In the genomic region with DNA sequence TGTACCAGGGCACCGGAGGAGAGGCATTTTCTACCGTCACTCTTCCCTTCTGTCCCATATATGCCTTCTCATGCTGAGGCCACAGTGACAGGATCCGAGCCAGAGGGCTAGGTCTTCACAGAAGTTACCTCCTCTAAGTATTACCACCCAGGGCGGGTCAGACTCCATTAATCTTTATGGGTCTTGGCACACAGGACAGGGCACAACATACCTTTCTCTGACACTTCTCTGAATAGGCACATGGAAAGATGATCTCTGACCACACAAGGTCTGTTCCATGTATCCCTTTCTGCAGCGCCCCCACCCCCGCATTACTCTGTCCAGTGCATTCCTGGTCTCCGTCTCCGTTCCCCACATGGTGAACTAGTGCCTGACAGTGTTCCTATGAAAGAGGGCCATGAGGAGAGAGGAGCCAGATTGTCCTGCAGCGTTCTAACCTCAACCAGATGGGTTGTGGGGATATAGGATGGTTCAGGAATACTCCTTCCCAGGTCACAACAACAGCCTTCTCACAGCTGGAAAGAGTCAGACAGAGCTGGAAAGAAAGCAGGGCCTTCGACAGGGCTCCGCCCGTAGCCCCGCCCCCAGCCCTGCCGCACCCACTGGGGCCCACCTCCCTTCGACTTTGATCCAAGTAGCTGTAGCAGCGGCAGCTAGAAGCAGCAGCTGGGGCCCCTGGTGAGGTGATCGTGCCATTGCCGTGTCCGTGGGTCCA, we compare ENCODE assay signal across 8 mouse cellular contexts. TPM values are rescaled to one million over a fixed set of nuclear protein-coding genes. Genes with fewer than 3 reads are reported as not detected.
DNase-seq lines count a peak whose midpoint lies in the region; ATAC-seq and TF ChIP-seq lines count a peak whose summit lies in the region.

A gene (plus strand): TSS at position 622 of the 715 bp plus-strand sequence.

- ATAC-seq in hindbrain, embryonic 14.5 days (ENCODE audit: low FRiP score), result no peak

- no peaks in the 10 kb centered on the region for H3K9me3 ChIP-seq in hindbrain, embryonic 14.5 days (ENCODE audit: control insufficient read depth, low read length)

- peaks cover 3% of the 10 kb centered on the region; the same call in 1 of the 2 replicates for H3K4me1 ChIP-seq in hindbrain, embryonic 14.5 days (replicated peaks; ENCODE audit: control insufficient read depth, insufficient read depth, low read length)
- peaks cover 4% of the 10 kb centered on the region; the same call in 1 of the 2 replicates for H3K4me1 ChIP-seq in liver, adult 2 months (ENCODE audit: control insufficient read depth, insufficient read depth, low read length)

- peak within 1 kb of the TSS; percentile 15 for H3K4me3 ChIP-seq in hindbrain, embryonic 14.5 days (replicated peaks; ENCODE audit: low read length)
- peak within 1 kb of the TSS; percentile 58 for H3K4me3 ChIP-seq in liver, adult 2 months (ENCODE audit: insufficient read depth, low read depth, low read length)

- H3K9ac ChIP-seq in hindbrain, embryonic 14.5 days, result peak within 1 kb of the TSS; percentile 37
- H3K9ac ChIP-seq in liver, adult 2 months (ENCODE audit: low read depth, low read length), result peak within 1 kb of the TSS; percentile 35

- TF ChIP-seq CTCF in liver, adult 2 months (IDR thresholded peaks at IDR 0.05; ENCODE audit: low read depth, low read length), result no peak

- peaks cover 4% of the 10 kb centered on the region; the same call in 1 of the 2 replicates for H3K36me3 ChIP-seq in hindbrain, embryonic 14.5 days (replicated peaks; ENCODE audit: control insufficient read depth, insufficient read depth)
- H3K36me3 ChIP-seq in liver, adult 2 months (ENCODE audit: control insufficient read depth, insufficient read depth, low read length), result 0 out of 2 replicates have a peak, but pooled peaks cover 2% of the 10 kb centered on the region

- no peaks in the 10 kb centered on the region for H3K79me2 ChIP-seq in liver, adult 2 months (ENCODE audit: control insufficient read depth, insufficient read depth, low read length)

- intact Hi-C loops in left cerebral cortex, postnatal 4 days (cut with DNase I), result no loop called here

- peak within 1 kb of the TSS; percentile 44 for H3K4me2 ChIP-seq in hindbrain, embryonic 14.5 days (replicated peaks)

- TF ChIP-seq POLR2A in liver, adult 2 months (IDR thresholded peaks at IDR 0.05; ENCODE audit: extremely low read depth, insufficient read depth, low read length), result no peak

- H3K27ac ChIP-seq in hindbrain, embryonic 14.5 days, result no peak within 1 kb of the TSS
- H3K27ac ChIP-seq in liver, adult 2 months (replicated peaks; ENCODE audit: insufficient read depth, low read depth, low read length), result no peak within 1 kb of the TSS

- H3K27me3 ChIP-seq in hindbrain, embryonic 14.5 days (ENCODE audit: control insufficient read depth, insufficient read depth, low read length), result no peaks in the 10 kb centered on the region
- no peaks in the 10 kb centered on the region for H3K27me3 ChIP-seq in liver, adult 2 months (ENCODE audit: control insufficient read depth, insufficient read depth, low read length)

- WGBS in hindbrain, embryonic 14.5 days, result 26% methylated on average over 19 of the region's 19 CpGs
- WGBS in liver, adult 2 months, result 26% methylated on average over 19 of the region's 19 CpGs

- peak; percentile 34 for DNase-seq in CD4-positive helper T cell, adult 2 months (ENCODE audit: low read depth, low spot score)
- peak; percentile 50 to 55 for DNase-seq in adrenal gland, postnatal 4 days (ENCODE audit: low spot score in 2 of 2)
- DNase-seq in gastrocnemius, adult 8-10 months (ENCODE audit: low spot score in 2 of 2), result peak; percentile 73 to 78
- DNase-seq in hindbrain, embryonic 14.5 days (ENCODE audit: low spot score), result peak; percentile 36
- DNase-seq in liver, adult 2 months (ENCODE audit: extremely low read depth, low read depth, low spot score), result peak; percentile 56
- peak; percentile 39 for DNase-seq in naive thymus-derived CD4-positive, alpha-beta T cell, adult 2 months (ENCODE audit: low read depth)
- DNase-seq in urinary bladder, adult 2 months (ENCODE audit: low spot score), result peak; percentile 76
- DNase-seq in left cerebral cortex, postnatal 4 days, result no peak

RNA-seq across cellular contexts. Expression of the gene that starts here (rescaled TPM):
- total RNA-seq in adrenal gland, postnatal 4 days (2021), result 10 to 100 TPM; 10.8 to 15.7 TPM
- total RNA-seq in gastrocnemius, adult 8-10 months (2022), result 1 to 10 TPM in 1 of 4 experiments, under 1 TPM in 3; 0.43 to 1.4 (median 0.82) TPM
- 0.95 and 1.2 TPM in 2 replicates for polyA plus RNA-seq in hindbrain, embryonic 14.5 days (2014; fragmentation: Nextera tagmentation; extraction: Ambion mirVana)
- 0.18 and 0.27 TPM in 2 replicates for total RNA-seq in liver, adult 2 months (2014; rRNA removed)
- polyA plus RNA-seq in liver, adult 2 months (2012; rRNA removed), result 0.70 and 1.2 TPM in 2 replicates
- polyA plus RNA-seq in urinary bladder, adult 2 months (2012; rRNA removed), result 39.2 and 55.3 TPM in 2 replicates
- total RNA-seq in left cerebral cortex, postnatal 4 days (2021), result 1 to 10 TPM; 2.2 to 3.6 TPM

Comparison
In these comparisons a context has a peak if more than half of its experiments do, and no peak if none do; other contexts are left out.
1. RNA of the gene that starts here (polyA plus RNA-seq): 39.2 to 55.3 TPM in urinary bladder, adult 2 months; 0.95 to 1.2 TPM in hindbrain, embryonic 14.5 days and 0.70 to 1.2 TPM in liver, adult 2 months; every median in the first group is over 10 times any median in the second.